Mouse (Mus musculus) heart, adult 9 months (tissue): ENCODE results near the gene Invs.
A peak's percentile ranks its signal among the peaks of the same experiment; 100 is the strongest.
"Not testable (repeated sequence)": the region's sequence is repeated elsewhere in the genome, so short reads cannot be mapped to it uniquely, and the experiment has no call there.

Source experiments
- DNase-seq, 2 experiments: peaks; one replicate each; pipeline ENCODE4 v3.0.0; 2022; ENCODE audit warnings: low spot score in 2 of 2

The Invs gene

DNA sequence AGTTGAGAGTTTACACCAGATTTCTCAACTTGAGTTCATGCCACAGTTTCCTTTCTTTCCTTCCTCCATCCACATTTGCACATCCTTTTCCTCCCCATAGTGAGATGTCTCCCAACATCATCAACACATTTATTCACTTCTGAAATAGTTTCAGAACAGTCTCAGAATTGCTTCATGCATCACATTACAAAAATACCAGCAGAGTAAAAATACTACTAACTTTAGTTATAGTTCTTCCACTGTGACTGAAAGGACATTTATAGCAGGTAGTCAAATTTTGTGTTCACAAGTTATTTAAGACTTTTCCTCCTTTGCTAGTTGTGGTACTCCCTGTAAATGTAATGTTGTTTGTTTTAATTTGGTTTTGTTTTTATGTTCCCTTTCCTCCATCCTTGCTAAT is 47.6 kb downstream of the Invs start:
- no peak for DNase-seq

DNA sequence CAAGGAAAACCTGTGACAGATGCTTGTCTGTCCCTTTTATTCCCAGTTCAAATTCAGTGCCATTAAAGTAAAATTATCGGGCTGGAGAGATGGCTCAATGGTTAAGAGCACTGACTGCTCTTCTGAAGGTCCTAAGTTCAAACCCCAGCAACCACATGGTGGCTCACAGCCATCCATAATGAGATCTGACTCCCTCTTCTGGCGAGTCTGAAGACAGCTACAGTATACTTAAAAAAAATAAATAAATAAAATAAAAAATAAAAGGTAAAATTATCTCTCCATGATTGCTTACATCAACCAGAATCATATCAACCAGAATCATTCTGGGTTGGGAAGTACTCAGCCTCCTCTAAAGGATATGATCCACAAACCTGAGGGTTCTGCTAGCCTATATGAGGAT is 48.5 kb downstream of the Invs start:
- DNase-seq = no peak

DNA sequence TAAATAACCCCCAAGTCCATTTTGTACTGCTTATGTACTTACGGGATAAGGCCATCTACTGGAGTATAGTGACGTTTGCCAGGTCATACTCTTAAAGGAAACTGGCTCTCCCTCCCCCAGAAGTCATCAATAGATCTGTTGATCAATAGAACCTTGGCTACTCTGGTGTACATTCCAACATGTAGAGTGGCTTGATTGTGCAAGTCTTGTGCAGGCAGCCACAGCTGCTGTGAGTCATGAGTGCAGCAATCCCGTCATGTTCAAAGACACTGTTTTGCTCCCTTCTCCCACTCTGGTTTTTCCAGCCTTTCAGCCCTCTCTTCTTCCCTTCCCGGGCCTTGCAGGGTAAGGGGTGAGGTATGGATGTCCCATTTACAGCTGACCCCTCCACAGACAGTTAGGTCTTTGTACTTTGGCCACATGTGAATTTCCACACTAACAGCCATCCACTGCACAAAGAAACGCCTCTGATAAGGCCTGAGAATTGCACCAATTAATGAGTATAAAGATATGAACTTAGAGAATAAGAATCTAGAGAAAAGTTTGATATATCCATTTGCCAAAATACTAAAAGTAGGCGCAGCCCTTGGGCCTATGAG is 53.0 kb downstream of the Invs start:
- DNase-seq = no peak

DNA sequence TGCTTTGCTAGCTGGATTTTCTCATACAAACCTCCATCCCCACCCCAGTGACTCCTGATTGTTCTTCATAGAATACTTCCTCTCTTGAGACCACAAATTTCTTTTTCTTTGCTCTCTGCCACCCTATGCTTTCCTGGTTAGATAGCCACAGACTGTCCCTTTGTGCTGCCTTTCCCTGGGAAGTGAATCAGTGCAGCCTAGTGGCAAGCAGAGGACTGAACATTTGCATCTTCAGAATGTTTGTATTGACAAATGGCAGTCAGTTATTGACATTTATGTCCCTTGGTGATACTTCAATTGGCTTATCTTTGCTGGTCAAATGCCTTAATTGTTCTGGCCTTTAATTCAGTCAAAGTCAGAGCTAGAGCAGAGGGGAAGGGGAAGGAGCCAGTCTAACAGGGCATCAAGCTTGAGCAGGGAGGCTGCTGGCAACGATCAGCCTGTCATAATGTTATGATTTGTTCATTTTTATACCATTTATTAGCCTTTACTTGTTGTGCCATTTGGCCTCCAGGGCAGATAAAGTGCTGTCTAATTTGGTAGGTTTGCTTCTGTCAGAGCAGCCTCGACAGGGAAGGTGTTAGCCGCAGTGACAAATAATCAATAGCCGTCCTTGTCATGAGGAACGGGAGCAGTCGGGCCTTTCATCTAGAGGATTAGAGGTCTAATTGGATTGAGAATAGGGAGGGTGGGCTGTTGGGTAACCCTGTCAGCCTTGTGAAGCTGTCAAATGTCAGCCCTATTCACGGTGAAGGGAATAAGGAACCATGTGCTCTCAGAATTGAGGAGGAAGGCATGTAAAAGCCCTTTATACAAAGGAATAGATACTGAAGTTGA is 55.6 kb downstream of the Invs start:
- DNase-seq = no peak

DNA sequence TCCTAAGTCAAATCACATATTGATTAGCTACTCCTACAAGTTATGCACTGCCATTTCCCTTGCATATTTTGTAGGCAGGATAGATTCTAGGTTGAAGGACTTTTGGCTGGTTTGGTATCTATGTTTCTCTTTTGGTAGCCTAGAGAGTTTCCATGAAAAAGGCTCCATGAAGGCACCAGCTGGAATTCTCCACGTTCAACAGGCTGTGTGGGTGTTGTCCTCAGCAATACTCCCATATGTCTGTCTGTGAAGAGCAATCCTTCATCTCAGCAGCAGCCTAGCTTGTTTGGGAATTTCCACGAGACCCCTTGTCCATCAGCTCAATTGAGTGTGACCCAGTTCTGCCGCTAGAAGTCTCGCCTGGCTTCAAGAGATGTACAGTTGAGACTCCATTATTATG is 63.1 kb downstream of the Invs start:
- no peak for DNase-seq

DNA sequence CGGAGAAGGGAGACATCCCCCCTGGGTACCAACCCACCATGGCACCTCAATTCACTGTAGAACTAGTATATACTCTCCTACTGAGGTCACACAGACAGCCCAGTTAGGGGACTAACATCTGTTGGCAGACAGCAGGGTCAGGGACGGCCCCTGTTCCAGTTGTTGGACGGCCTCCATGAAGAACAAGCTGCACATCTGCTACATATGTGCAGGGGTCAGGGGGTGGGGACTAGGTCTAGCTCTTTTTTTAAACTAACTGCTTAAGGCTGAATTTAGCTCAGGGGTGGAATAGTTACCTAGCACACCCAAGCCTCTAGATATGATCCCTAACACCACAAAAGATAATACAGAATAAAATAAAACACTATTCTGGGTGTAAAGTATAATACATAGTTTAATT is 82.8 kb downstream of the Invs start:
- no peak for DNase-seq

DNA sequence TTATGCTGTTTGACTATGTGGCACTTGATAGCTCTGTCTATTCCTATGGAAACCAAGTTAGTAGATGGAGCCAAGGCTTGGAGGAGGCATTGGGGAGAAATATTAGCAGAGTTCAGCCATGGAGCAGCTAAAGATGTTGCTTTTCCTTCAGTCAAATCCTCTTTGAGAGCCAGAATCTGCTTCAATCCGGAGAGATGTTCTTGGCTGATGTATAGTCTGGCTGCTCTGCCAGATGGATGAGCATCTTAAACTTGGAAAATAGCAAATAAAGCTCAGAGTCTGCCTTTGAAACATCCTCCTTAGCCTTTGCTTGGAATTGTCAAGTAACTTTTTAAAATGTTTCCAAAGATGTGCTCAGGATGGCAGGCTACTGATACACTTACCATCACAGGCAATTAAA is 91.5 kb downstream of the Invs start:
- DNase-seq = no peak

DNA sequence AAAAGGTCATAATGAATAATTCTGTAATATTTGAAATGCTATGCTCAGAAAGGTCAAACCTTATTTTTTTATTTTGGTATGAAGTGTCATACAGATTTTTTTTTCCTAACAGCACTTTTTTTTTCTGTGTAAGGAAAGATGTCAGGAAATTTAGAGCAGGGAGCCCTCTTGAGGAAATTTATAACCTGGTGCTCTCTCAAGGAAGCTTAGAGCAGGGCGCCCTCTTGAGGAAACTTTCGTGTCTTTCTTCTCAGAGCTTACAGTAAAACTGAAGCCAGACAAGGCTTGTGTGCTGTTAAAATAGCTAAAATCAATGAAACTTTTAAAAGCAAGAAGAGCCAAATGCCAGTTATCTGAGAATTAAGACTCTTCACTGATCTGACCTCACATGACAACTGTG is 101.4 kb downstream of the Invs start:
- DNase-seq = peak in 1 of 2 experiments; percentile 36

DNA sequence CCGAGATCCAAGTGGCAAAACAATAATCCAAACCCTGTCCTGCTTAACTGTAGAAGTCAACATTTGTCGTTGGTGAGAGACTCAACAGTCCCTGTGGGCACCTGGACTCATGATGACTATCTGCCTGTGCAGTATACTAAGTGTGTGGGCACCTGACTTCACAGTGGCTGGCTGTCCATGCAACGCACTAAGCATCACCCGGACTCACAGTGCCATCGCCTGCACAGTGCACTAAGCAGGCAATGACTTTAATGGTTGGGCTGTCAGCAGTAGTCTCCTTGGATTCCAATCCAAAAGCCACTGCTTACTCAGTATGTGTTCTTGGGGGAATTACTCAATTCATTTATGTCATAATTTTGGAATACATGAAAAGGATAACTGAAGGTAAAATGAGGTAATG is 102.9 kb downstream of the Invs start:
- DNase-seq = no peak

DNA sequence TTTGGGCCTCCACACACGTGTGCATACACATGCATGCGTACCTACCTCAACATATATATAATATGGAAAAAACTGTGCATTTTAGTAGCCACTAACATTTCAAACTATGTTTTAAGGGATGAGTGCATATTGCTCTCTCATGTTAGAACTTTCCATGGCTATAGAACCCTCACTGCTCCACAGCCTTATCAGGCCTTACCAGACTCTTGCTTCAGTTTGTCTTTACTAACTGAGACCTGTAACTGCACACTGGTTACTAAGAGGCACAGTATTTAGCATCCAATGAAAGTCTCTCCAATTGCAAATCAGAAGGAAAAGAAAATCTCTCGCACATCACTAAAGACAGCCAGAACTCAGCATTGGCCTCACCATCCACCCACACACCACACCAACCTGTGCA is 117.4 kb downstream of the Invs start:
- no peak for DNase-seq

DNA sequence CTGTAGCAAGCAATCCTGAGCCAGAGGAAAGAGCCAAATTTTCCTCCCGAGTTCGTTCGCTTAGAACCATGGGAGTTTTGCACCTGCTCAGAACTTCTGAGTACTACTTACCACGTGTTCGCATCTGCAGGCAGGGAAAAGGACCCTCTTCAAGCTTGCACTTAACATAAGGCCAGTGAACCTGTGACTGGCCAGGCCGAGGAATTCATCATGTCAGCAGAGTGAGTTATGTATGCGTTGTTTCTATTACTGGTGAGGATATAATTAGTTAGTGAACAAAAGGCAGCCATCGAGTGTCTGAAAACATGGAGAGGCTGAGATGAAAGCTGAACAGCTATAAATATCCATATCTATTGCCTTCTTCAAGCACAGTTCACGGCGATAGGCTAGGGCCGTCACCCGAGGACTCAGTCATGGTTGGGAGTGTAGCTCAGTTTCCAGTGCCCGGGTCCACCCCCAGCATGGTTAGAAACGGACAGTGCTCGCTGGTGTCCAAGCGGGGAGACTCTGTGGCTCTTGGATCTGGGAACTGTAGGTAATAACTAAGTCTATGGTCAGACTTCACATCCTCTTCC is 123.6 kb downstream of the Invs start:
- peak in 1 of 2 experiments; percentile 14 for DNase-seq

DNA sequence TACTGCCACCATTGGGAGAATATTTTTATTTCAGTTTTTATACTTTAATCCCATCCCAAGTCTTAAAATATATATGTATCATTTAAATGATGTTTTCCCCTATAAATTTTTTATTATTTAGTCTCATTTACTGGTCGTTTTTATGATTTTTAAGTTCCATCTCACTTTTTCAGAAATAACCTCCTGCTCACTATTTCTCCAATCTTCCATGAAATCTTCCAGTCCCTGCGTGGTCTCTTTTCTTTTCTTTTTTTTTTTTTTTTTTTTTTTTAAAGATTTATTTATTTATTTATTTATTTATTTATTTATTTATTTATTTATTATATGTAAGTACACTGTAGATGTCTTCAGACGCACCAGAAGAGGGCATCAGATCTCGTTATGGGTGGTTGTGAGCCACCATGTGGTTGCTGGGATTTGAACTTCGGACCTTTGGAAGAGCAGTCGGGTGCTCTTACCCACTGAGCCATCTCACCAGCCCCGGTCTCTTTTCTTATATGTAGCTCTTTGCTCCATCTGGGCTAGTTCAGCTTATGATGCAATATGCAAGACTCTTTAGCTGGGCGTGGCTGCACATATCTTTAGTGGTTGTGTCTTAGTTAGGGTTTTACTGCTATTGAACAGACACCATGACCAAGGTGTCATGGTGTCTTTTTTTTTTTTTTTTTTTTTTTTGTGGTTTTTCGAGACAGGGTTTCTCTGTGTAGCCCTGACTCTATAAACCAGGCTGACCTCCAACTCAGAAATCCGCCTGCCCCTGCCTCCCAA is 126.3 kb downstream of the Invs start:
- not testable (repeated sequence) for DNase-seq

DNA sequence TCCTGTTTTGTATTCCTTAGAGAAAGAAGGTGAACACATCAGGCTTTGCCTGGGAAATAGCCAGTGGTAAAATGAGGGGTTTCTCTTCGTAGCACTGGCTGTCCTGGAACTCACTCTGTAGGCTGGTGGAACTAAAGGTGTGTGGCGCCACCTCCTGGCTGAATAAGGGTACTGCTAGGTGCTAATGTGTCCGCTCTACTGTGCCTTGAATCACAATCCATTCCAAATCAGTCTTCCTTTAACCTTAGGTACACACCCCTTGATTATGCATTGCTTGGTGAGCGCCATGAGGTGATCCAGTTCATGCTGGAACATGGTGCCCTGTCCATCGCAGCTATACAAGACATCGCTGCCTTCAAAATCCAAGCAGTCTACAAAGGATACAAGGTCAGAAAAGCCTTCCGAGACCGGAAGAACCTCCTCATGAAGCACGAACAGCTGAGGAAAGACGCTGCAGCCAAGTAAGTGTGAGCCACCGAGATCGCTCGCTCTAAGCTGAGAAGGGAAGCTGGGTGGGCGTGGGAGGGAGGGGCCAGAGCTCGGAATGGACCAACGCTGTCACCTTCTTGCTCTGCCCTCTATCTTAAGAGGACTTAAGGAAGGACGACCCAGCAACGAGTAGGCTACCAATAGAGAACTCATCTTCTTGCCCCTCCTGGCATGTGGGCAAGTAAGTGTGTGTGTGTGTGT is 127.9 kb downstream of the Invs start:
- peak; percentile 9 to 23 for DNase-seq

DNA sequence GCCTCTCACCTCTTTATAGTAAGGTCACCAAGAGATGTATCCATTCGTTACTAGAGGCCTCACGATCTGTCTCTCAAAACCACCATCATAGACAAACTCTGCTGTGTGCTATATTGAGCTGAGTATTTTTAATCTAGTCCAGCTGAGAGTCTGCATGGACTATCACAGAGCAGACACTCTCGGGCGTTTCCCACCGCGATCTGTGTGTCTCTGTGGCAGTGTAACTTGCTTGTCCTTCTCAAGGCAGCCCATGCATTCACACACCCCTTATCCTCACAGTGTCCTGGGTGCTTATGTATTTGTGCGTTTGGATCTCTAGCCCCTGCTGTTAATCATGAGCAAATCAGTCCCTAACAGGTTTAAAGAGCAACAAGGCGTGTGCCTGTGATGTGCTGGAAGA is 133.9 kb downstream of the Invs start:
- no peak for DNase-seq

DNA sequence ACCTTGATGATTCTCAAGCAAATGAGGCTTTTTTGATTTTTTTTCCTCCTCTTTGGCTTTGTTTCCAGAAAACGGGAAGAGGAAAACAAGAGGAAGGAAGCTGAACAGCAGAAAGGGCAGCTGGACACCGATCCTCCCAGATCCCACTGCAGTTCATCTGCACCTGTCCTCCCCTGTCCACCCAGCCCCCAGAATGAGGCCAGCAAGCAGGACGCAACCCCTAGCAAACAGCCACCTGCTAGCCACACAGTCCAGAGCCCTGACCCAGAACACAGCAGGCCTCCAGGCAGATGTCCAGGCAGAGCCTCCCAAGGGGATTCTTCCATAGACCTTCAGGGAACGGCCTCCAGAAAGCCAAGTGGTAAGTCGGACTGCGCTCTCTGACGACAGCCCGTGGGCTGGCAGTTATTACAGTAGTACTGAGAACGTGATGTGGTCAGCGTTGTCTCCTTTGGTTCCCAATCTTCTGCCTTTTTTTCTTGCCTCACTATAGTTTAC is 136.3 kb downstream of the Invs start:
- peak; percentile 37 to 43 for DNase-seq

DNA sequence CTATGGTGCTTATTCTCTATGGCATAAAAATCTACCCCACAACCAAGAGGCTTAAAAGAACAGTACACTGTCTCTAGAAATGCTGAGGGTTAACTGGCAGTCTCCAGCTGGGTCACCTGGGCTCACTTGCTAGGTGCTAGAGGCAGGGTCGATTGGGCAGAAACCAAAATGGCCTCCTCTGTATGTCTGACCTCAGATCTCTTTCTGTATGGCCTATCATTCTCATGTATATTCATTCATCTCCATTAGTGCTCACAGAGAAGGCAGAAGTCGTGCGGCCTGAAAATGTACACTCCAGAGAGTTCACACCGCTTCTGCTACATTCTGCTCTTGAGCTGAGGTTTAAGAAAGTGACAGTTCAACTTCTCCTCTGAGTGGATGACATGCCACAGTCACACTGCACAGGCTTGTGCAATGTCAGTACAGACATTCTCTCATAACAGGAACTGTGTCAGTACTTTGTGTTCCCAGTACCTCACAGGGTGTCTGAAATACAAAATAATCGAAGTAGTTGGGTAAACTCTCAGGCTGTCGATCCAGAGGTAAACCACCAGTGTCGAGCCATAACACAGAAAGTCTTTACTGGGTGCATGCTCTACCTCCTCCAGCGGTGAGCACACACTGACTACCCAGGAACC is 139.4 kb downstream of the Invs start:
- DNase-seq = no peak

DNA sequence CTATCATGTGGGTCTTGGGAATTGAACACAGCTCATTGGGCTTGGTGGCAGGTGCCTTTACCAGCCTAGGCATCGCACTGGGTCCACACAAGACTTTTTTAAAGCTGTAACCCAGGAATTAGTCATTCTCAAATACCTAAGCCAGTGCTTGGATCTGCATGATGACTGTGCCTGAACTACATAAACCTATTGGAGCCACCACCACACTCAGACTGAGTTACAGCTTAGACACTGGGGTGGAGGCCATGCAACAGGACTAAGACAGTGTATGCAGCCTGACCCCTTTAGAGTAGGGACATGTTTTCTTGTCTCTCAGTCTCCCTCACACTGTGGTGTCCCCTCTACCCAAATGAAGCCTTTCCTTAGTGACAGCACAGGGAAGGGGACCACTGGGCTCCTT is 143.1 kb downstream of the Invs start:
- DNase-seq = no peak

DNA sequence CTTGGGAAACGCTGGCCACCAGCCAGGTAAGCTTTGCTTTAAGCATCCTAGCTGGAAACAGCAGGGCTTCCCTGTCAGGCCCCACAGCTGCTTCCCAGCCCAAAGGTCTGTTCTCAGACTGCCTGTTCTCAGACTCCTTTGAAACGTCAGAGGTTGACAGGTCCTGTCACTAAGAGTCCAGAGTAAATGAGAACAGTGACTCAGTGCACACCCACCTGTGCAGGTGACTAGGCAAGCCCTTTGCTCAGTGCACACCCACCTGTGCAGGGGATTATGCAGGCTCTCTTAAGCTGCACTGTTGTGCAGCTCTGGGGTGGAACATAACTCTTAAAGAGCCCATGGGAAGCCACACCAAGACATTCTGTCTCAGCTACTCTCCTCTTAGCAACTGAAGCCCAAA is 144.2 kb downstream of the Invs start:
- no peak for DNase-seq

DNA sequence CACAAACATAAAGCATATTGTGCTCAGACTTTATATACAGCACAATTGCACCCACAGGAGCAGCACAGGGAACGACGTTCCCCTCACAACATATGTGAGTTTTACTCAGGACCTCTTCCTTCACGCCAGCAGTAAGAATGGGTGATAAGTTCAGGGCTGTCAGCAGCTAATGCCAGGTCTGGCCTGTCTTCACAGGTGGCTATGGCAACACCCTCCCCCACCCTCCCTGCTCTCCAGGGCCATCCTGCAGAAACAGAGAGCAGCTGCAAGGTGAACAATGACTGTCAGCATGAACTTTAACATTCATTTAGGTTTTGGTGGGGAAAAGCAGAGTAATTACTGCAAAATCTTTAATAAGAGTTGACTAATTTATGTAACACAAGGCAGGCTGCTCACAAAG is 147.9 kb downstream of the Invs start:
- no peak for DNase-seq

DNA sequence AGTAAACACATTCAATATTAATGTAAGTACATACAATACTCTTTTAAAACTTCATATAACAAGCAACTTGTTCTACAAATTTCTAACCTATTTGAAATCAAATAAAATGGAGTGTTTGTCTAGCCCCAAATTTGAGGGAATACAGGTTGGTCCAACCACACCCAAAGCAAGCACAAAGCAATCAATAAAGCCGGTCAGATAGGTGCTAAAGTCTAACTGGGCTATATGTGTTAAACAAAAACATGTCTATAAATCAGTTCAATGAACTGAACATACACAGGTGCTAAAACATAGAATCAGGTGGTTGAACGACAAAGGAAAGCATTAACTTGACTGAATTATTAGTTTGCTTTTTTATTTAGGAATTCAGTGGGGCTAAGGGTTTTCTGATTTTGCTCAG is 148.5 kb downstream of the Invs start:
- no peak for DNase-seq

DNA sequence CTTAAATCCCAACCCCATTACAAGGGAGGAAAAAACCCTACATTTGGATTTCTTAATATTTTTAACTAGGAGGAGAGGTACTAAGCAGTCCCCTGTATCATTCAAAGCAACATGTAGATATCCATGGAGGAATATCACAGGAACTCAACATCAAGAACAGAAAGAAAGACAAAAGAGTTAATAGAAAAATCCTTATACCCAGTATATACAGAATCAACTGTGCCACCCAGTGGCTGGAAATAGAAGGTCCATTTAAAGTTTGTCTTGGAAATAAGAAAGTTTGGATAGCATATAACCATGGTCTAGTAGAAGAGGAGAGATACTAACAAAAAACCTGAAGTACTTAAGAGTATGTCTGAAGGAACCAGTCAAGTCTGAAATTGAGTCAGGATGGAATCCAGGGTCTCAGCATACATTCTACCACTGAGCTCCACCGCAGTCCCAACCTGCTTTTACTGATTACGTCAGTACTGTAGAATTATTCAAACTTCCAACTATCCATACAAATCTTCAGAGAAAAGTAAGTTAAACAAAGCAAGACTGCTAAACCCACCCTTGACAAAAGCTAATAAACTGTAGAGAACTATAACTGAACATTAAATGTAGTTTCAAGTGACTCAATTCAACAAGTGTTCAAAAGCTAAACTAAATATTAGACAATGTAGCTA is 174.7 kb downstream of the Invs start:
- DNase-seq = no peak
